Mouse (Mus musculus): Measurements from ENCODE around the gene Ndufa13. TPM values are rescaled to one million over a fixed set of nuclear protein-coding genes. Genes with fewer than 3 reads are reported as not detected.

Ndufa13 gene
- total and polyA plus RNA-seq, 2 experiments from 2014 or later, result 223 to 666 TPM

DNA sequence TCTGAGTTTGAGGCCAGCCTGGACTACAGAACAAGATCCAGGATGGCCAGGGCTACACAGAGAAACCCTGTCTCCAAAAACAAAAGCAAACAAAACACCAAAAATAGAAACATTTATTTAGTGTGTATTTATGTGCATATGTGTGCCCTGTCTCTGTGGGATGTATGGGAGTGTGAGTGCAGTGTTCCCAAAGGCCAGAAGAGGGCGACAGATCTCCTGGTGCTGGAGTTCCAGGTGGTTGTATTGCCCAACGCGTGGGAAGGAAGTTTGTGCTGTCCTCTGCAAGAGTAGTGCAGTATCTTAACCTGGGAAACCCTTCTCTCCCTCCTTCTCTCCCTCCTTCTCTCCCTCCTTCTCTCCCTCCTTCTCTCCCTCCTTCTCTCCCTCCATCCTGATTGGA is 52.5 kb downstream of the Ndufa13 start:
- DNase-seq (ENCODE audit: low spot score) (no peak), ATAC-seq (ENCODE audit: insufficient read depth, low read depth) (no peak)
- no peak overlapping the region for H3K4me2 ChIP-seq (ENCODE audit: low read depth, low read length)
- WGBS, result 39% methylated on average over 3 of the region's 3 CpGs
- TF ChIP-seq EP300 (IDR thresholded peaks at IDR 0.05; ENCODE audit: low read depth) (no peak), CTCF (IDR thresholded peaks at IDR 0.05; ENCODE audit: low read depth) (peak; percentile 20)
- H3K4me3 ChIP-seq (ENCODE audit: low read depth, low read length), result no peak overlapping the region
- no peak overlapping the region for H3K27ac ChIP-seq (ENCODE audit: low read depth)
- H3K9ac ChIP-seq (replicated peaks; ENCODE audit: low read depth, low read length), result no peak overlapping the region
- H3K4me1 ChIP-seq (ENCODE audit: control insufficient read depth, insufficient read depth), result peaks cover 7% of the 10 kb centered on the region; the same call in 1 of the 2 replicates
- no peaks in the 10 kb centered on the region for H3K9me3 ChIP-seq (replicated peaks; ENCODE audit: control insufficient read depth, low read length)
- no peaks in the 10 kb centered on the region for H3K27me3 ChIP-seq (ENCODE audit: control insufficient read depth, insufficient read depth, low read length)
- H3K36me3 ChIP-seq (replicated peaks; ENCODE audit: control insufficient read depth, insufficient read depth, low read length), result no peaks in the 10 kb centered on the region

DNA sequence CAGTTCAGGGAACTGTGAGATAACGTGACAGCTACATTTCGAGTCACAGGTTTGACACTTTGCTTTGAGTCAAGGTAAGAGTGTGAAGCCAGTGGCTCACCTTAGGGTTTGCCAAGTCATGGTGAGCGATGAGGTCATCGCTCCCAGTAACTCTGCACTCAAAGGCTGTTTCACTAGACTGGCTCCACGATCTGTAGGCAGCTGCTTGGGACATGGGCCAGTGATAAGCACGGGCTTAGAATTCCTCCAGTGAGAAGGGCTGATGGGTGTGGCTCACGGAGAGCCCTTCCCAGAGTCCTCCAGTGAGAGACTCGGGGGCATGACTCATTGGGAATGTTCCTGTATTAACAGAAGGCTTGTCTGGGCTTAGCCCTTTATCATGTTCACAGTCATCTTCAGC is 53.4 kb downstream of the Ndufa13 start:
- no peak for TF ChIP-seq EP300 (IDR thresholded peaks at IDR 0.05; ENCODE audit: low read depth)
- no peak for TF ChIP-seq CTCF (IDR thresholded peaks at IDR 0.05; ENCODE audit: low read depth)
- Histone ChIP-seq H3K36me3 (replicated peaks; ENCODE audit: control insufficient read depth, insufficient read depth, low read length) (no peaks in the 10 kb centered on the region), H3K27me3 (ENCODE audit: control insufficient read depth, insufficient read depth, low read length) (no peaks in the 10 kb centered on the region), H3K9ac (replicated peaks; ENCODE audit: low read depth, low read length) (no peak overlapping the region), H3K4me3 (ENCODE audit: low read depth, low read length) (no peak overlapping the region), H3K9me3 (replicated peaks; ENCODE audit: control insufficient read depth, low read length) (no peaks in the 10 kb centered on the region), H3K27ac (ENCODE audit: low read depth) (peak overlapping the region; percentile 58; the same call in 1 of the 2 replicates), H3K4me2 (ENCODE audit: low read depth, low read length) (no peak overlapping the region), H3K4me1 (ENCODE audit: control insufficient read depth, insufficient read depth) (peaks cover 7% of the 10 kb centered on the region; the same call in 1 of the 2 replicates)
- ATAC-seq (ENCODE audit: insufficient read depth, low read depth) (peak; percentile 91), DNase-seq (ENCODE audit: low spot score) (peak; percentile 85)
- WGBS, result 25% methylated on average over 8 of the region's 8 CpGs

DNA sequence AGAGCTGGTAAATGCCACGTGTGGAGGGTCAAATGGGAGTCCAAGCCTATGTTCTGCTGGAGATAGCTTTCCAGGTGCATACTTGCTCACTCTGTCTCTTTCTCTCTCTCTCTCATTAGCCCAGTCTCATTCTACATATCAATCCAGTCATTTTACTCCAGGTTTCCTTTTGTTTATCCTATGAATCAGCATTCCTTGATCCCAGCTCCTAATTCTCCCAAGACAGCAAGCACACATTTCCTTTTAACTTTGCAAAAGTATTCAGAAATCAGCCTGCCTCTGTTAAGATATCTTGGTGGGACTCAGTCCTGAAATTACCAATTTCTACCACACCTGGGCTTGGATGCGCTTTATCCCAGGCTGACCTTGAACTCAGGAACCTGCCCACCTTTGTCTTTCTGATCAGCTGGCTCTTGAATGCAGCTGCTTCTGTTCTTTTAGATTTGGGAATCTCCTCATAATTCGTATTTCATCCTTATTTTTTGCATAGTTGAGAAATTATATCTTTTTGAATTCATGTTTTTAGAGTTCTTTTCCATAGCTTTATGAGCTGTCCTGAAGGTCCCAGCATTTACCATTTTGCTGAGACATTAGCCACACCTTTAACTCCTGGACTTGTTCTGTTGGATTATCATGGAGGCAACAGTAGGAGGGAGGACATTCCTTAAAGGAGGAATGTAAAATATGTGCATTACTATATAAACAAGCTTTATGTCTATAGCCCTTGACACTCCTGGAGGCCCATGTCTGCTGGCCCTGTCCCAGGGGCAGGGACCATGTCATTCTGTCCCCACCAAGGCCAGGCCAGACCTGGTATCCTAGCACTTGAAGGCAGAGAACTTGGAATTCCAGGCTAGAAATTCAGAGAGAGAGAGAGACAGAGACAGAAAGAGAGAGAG is 54.9 kb downstream of the Ndufa13 start:
- H3K4me1 ChIP-seq (ENCODE audit: control insufficient read depth, insufficient read depth), result peaks cover 7% of the 10 kb centered on the region; the same call in 1 of the 2 replicates
- no peak overlapping the region for H3K27ac ChIP-seq (ENCODE audit: low read depth)
- no peak overlapping the region for H3K4me2 ChIP-seq (ENCODE audit: low read depth, low read length)
- no peak overlapping the region for H3K4me3 ChIP-seq (ENCODE audit: low read depth, low read length)
- no peak overlapping the region for H3K9ac ChIP-seq (replicated peaks; ENCODE audit: low read depth, low read length)
- no peak for TF ChIP-seq CTCF (IDR thresholded peaks at IDR 0.05; ENCODE audit: low read depth)
- WGBS, result 78% methylated on average over 3 of the region's 3 CpGs
- no peaks in the 10 kb centered on the region for H3K36me3 ChIP-seq (replicated peaks; ENCODE audit: control insufficient read depth, insufficient read depth, low read length)
- no peaks in the 10 kb centered on the region for H3K9me3 ChIP-seq (replicated peaks; ENCODE audit: control insufficient read depth, low read length)
- no peaks in the 10 kb centered on the region for H3K27me3 ChIP-seq (ENCODE audit: control insufficient read depth, insufficient read depth, low read length)
- no peak for DNase-seq (ENCODE audit: low spot score)
- no peak for ATAC-seq (ENCODE audit: insufficient read depth, low read depth)

Other genes with a start within 250 kb of the Ndufa13 start
- 0.27 and 3.7 TPM in 2 replicates for gene Zfp964, start 248.1 kb downstream of the Ndufa13 start, total RNA-seq (2014; rRNA removed; ENCODE audit: low replicate concordance)
- 0.72 and 0.78 TPM in 2 replicates for gene Zfp964, start 248.1 kb downstream of the Ndufa13 start, polyA plus RNA-seq (2015; fragmentation: Nextera tagmentation; extraction: Ambion mirVana)
- 5.6 and 16.8 TPM in 2 replicates for gene Zfp869, start 191.8 kb downstream of the Ndufa13 start, total RNA-seq (2014; rRNA removed; ENCODE audit: low replicate concordance)
- 11.4 and 12.7 TPM in 2 replicates for gene Zfp869, start 191.8 kb downstream of the Ndufa13 start, polyA plus RNA-seq (2015; fragmentation: Nextera tagmentation; extraction: Ambion mirVana)
- 0.73 and 3.5 TPM in 2 replicates for gene Zfp963, start 152.6 kb downstream of the Ndufa13 start, total RNA-seq (2014; rRNA removed; ENCODE audit: low replicate concordance)
- 2.8 and 3.1 TPM in 2 replicates for gene Zfp963, start 152.6 kb downstream of the Ndufa13 start, polyA plus RNA-seq (2015; fragmentation: Nextera tagmentation; extraction: Ambion mirVana)
- gene Gm20422, start 127.7 kb downstream of the Ndufa13 start, total RNA-seq (2014; rRNA removed; ENCODE audit: low replicate concordance), result 2.5 TPM in 1 of 2 replicates, not detected in the other
- gene Gm20422, start 127.7 kb downstream of the Ndufa13 start, polyA plus RNA-seq (2015; fragmentation: Nextera tagmentation; extraction: Ambion mirVana), result 1.6 and 2.5 TPM in 2 replicates
- 42.4 and 44.0 TPM in 2 replicates for gene Atp13a1, start 111.4 kb downstream of the Ndufa13 start, total RNA-seq (2014; rRNA removed; ENCODE audit: low replicate concordance)
- 13.1 and 13.5 TPM in 2 replicates for gene Atp13a1, start 111.4 kb downstream of the Ndufa13 start, polyA plus RNA-seq (2015; fragmentation: Nextera tagmentation; extraction: Ambion mirVana)
- 14.1 and 20.5 TPM in 2 replicates for gene Zfp866, start 111.4 kb downstream of the Ndufa13 start, total RNA-seq (2014; rRNA removed; ENCODE audit: low replicate concordance)
- 8.0 and 9.2 TPM in 2 replicates for gene Zfp866, start 111.4 kb downstream of the Ndufa13 start, polyA plus RNA-seq (2015; fragmentation: Nextera tagmentation; extraction: Ambion mirVana)
- 14.3 and 21.6 TPM in 2 replicates for gene Gmip, start 93.9 kb downstream of the Ndufa13 start, total RNA-seq (2014; rRNA removed; ENCODE audit: low replicate concordance)
- gene Gmip, start 93.9 kb downstream of the Ndufa13 start, polyA plus RNA-seq (2015; fragmentation: Nextera tagmentation; extraction: Ambion mirVana), result 3.2 and 3.9 TPM in 2 replicates
- 0.50 and 1.6 TPM in 2 replicates for gene Lpar2, start 80.1 kb downstream of the Ndufa13 start, total RNA-seq (2014; rRNA removed; ENCODE audit: low replicate concordance)
- 0.03 and 0.10 TPM in 2 replicates for gene Lpar2, start 80.1 kb downstream of the Ndufa13 start, polyA plus RNA-seq (2015; fragmentation: Nextera tagmentation; extraction: Ambion mirVana)
- 2.2 TPM in 1 of 2 replicates, not detected in the other for gene Pbx4, start 70.1 kb downstream of the Ndufa13 start, total RNA-seq (2014; rRNA removed; ENCODE audit: low replicate concordance)
- gene Pbx4, start 70.1 kb downstream of the Ndufa13 start, polyA plus RNA-seq (2015; fragmentation: Nextera tagmentation; extraction: Ambion mirVana), result 1.5 and 1.9 TPM in 2 replicates
- gene Cilp2, start 14.9 kb downstream of the Ndufa13 start, total RNA-seq (2014; rRNA removed; ENCODE audit: low replicate concordance), result 0.23 and 0.43 TPM in 2 replicates
- gene Cilp2, start 14.9 kb downstream of the Ndufa13 start, polyA plus RNA-seq (2015; fragmentation: Nextera tagmentation; extraction: Ambion mirVana), result 0.36 and 0.49 TPM in 2 replicates
- 0.11 TPM in 1 of 2 replicates, not detected in the other for gene Tssk6, start 374 bp downstream of the Ndufa13 start, total RNA-seq (2014; rRNA removed; ENCODE audit: low replicate concordance)
- 1.1 and 1.2 TPM in 2 replicates for gene Tssk6, start 374 bp downstream of the Ndufa13 start, polyA plus RNA-seq (2015; fragmentation: Nextera tagmentation; extraction: Ambion mirVana)
- 1.2 and 22.3 TPM in 2 replicates for gene Yjefn3, start 154 bp upstream of the Ndufa13 start, total RNA-seq (2014; rRNA removed; ENCODE audit: low replicate concordance)
- gene Yjefn3, start 154 bp upstream of the Ndufa13 start, polyA plus RNA-seq (2015; fragmentation: Nextera tagmentation; extraction: Ambion mirVana), result 12.9 and 13.9 TPM in 2 replicates
- gene Gatad2a, start 93.8 kb upstream of the Ndufa13 start, total RNA-seq (2014; rRNA removed; ENCODE audit: low replicate concordance), result 26.9 and 58.8 TPM in 2 replicates
- 17.0 and 18.9 TPM in 2 replicates for gene Gatad2a, start 93.8 kb upstream of the Ndufa13 start, polyA plus RNA-seq (2015; fragmentation: Nextera tagmentation; extraction: Ambion mirVana)
- 71.1 and 92.3 TPM in 2 replicates for gene Mau2, start 140.2 kb upstream of the Ndufa13 start, total RNA-seq (2014; rRNA removed; ENCODE audit: low replicate concordance)
- 25.6 and 28.0 TPM in 2 replicates for gene Mau2, start 140.2 kb upstream of the Ndufa13 start, polyA plus RNA-seq (2015; fragmentation: Nextera tagmentation; extraction: Ambion mirVana)
- 11.5 TPM in 2 replicates for gene Sugp1, start 140.3 kb upstream of the Ndufa13 start, total RNA-seq (2014; rRNA removed; ENCODE audit: low replicate concordance)
- 22.6 and 23.0 TPM in 2 replicates for gene Sugp1, start 140.3 kb upstream of the Ndufa13 start, polyA plus RNA-seq (2015; fragmentation: Nextera tagmentation; extraction: Ambion mirVana)
- 2.1 TPM in 1 of 2 replicates, not detected in the other for gene Tm6sf2, start 170.4 kb upstream of the Ndufa13 start, total RNA-seq (2014; rRNA removed; ENCODE audit: low replicate concordance)
- gene Tm6sf2, start 170.4 kb upstream of the Ndufa13 start, polyA plus RNA-seq (2015; fragmentation: Nextera tagmentation; extraction: Ambion mirVana), result 1.0 and 1.3 TPM in 2 replicates
- gene Hapln4, start 180.9 kb upstream of the Ndufa13 start, total RNA-seq (2014; rRNA removed; ENCODE audit: low replicate concordance), result not detected in 2 replicates
- gene Hapln4, start 180.9 kb upstream of the Ndufa13 start, polyA plus RNA-seq (2015; fragmentation: Nextera tagmentation; extraction: Ambion mirVana), result not detected in 2 replicates
- gene Ncan, start 218.3 kb upstream of the Ndufa13 start, total RNA-seq (2014; rRNA removed; ENCODE audit: low replicate concordance), result 0.35 TPM in 1 of 2 replicates, not detected in the other
- 0.10 and 0.12 TPM in 2 replicates for gene Ncan, start 218.3 kb upstream of the Ndufa13 start, polyA plus RNA-seq (2015; fragmentation: Nextera tagmentation; extraction: Ambion mirVana)
- gene Nr2c2ap, start 228.8 kb upstream of the Ndufa13 start, total RNA-seq (2014; rRNA removed; ENCODE audit: low replicate concordance), result 2.9 and 10.3 TPM in 2 replicates
- gene Nr2c2ap, start 228.8 kb upstream of the Ndufa13 start, polyA plus RNA-seq (2015; fragmentation: Nextera tagmentation; extraction: Ambion mirVana), result 29.2 and 32.5 TPM in 2 replicates
- 29.4 and 48.4 TPM in 2 replicates for gene Rfxank, start 236.6 kb upstream of the Ndufa13 start, total RNA-seq (2014; rRNA removed; ENCODE audit: low replicate concordance)
- gene Rfxank, start 236.6 kb upstream of the Ndufa13 start, polyA plus RNA-seq (2015; fragmentation: Nextera tagmentation; extraction: Ambion mirVana), result 22.5 and 23.9 TPM in 2 replicates
- gene Borcs8, start 236.9 kb upstream of the Ndufa13 start, total RNA-seq (2014; rRNA removed; ENCODE audit: low replicate concordance), result 34.3 and 68.4 TPM in 2 replicates
- gene Borcs8, start 236.9 kb upstream of the Ndufa13 start, polyA plus RNA-seq (2015; fragmentation: Nextera tagmentation; extraction: Ambion mirVana), result 32.1 and 34.5 TPM in 2 replicates
- gene Mef2b, start 237.2 kb upstream of the Ndufa13 start, total RNA-seq (2014; rRNA removed; ENCODE audit: low replicate concordance), result not detected in 2 replicates
- 0.20 TPM in 1 of 2 replicates, not detected in the other for gene Mef2b, start 237.2 kb upstream of the Ndufa13 start, polyA plus RNA-seq (2015; fragmentation: Nextera tagmentation; extraction: Ambion mirVana)